Mouse (Mus musculus): ENCODE data around the gene Rasa4.

DNA sequence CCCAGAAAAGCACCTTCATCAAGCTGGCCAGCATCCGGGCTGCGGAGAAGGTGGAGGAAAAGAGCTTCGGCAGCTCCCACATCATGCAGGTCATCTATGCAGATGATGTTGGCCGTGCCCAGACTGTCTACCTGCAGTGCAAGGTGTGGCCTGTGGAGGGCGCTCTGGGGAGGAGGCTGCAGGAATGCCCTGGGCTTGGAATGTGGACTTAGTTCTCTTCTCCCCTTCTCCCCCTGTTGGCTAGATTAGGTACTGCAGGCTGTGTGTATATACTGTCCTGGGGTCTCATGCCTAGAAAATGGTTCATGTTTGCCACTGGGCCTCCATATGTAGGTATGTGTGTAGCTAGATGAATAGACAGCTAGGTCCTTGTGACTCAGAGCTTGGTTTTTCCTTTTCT, 20.8 kb downstream of the Rasa4 start:
- TF ChIP-seq POLR2A (IDR thresholded peaks at IDR 0.05; ENCODE audit: low read depth, low read length), result no peak
- peak; percentile 25; the same call in 1 of the 2 replicates for TF ChIP-seq CTCF (conservative IDR thresholded peaks at IDR 0.05; ENCODE audit: insufficient read depth, insufficient read length, low read depth, low read length)
